Mouse (Mus musculus) bone marrow macrophage, adult 2 months (primary cell): ENCODE measurements around the gene Rpgrip1l. TPM values are rescaled to one million over a fixed set of nuclear protein-coding genes. Genes with fewer than 3 reads are reported as not detected.

Experiments
- H3K27ac ChIP-seq: 2 replicates; pipeline ENCODE4 v1.5.1; 2012; ENCODE audit warnings: low read depth, low read length; ENCODE audit not compliant: insufficient read depth
- H3K4me1 ChIP-seq: 2 replicates; pipeline ENCODE4 v1.6.1; 2012; ENCODE audit warnings: low read length; ENCODE audit not compliant: control insufficient read depth, insufficient read depth
- H3K4me3 ChIP-seq: 2 replicates; pipeline ENCODE4 v1.5.1; 2012; ENCODE audit warnings: mild to moderate bottlenecking, low read length, moderate library complexity; ENCODE audit not compliant: insufficient read depth
- CTCF ChIP-seq: IDR thresholded peaks from 2 replicates; pipeline ENCODE4 v1.5.1; 2012; ENCODE audit warnings: low read depth, mild to moderate bottlenecking, low read length, moderate library complexity
- POLR2A ChIP-seq: IDR thresholded peaks from 2 replicates; pipeline ENCODE4 v1.6.1; 2012; ENCODE audit warnings: mild to moderate bottlenecking, low read depth, low read length, borderline replicate concordance
- polyA plus RNA-seq: library from polyadenylated mRNA; stranded (reverse); fragments of >200 nt; gene quantifications from 2 replicates; pipeline ENCODE4 v1.2.4, GENCODE M21; 2012; ENCODE audit not compliant: missing spikeins, insufficient read depth, insufficient read length

Gene Rpgrip1l
- polyA plus RNA-seq, 1 experiment, result 3.7 TPM

GRCm38 (mm10) chr8:91304481-91305386, 8.3 kb downstream of the Rpgrip1l start:
- Histone ChIP-seq H3K4me1 (no peaks in the 10 kb centered on the region), H3K27ac (no peak overlapping the region), H3K4me3 (no peak overlapping the region)
- TF ChIP-seq CTCF (no peak), POLR2A (no peak)

- no peak overlapping the region for H3K27ac ChIP-seq
- H3K4me3 ChIP-seq, result no peak overlapping the region
- H3K4me1 ChIP-seq, result no peaks in the 10 kb centered on the region
- TF ChIP-seq CTCF (no peak), POLR2A (no peak)
Measured at GRCm38 (mm10) chr8:91298672-91299071, 14.4 kb downstream of the Rpgrip1l start.

- TF ChIP-seq POLR2A (no peak), CTCF (no peak)
- Histone ChIP-seq H3K27ac (no peak overlapping the region), H3K4me1 (no peaks in the 10 kb centered on the region), H3K4me3 (no peak overlapping the region)
Measured at GRCm38 (mm10) chr8:91295786-91296185, 17.3 kb downstream of the Rpgrip1l start.

GRCm38 (mm10) chr8:91290576-91290975, 22.5 kb downstream of the Rpgrip1l start:
- no peak overlapping the region for H3K27ac ChIP-seq
- no peak overlapping the region for H3K4me3 ChIP-seq
- TF ChIP-seq POLR2A (no peak), CTCF (no peak)
- H3K4me1 ChIP-seq, result no peaks in the 10 kb centered on the region

GRCm38 (mm10) chr8:91286237-91286636, 26.8 kb downstream of the Rpgrip1l start:
- no peaks in the 10 kb centered on the region for H3K4me1 ChIP-seq
- no peak overlapping the region for H3K27ac ChIP-seq
- TF ChIP-seq CTCF (no peak), POLR2A (no peak)
- no peak overlapping the region for H3K4me3 ChIP-seq

GRCm38 (mm10) chr8:91283815-91284214, 29.2 kb downstream of the Rpgrip1l start:
- H3K4me1 ChIP-seq, result no peaks in the 10 kb centered on the region
- TF ChIP-seq CTCF, result no peak
- no peak for TF ChIP-seq POLR2A

GRCm38 (mm10) chr8:91282655-91283054, 30.4 kb downstream of the Rpgrip1l start:
- H3K4me1 ChIP-seq, result no peaks in the 10 kb centered on the region
- no peak overlapping the region for H3K27ac ChIP-seq
- TF ChIP-seq POLR2A, result no peak
- TF ChIP-seq CTCF, result no peak
- no peak overlapping the region for H3K4me3 ChIP-seq

More at GRCm38 (mm10) chr8:91283815-91284214, 29.2 kb downstream of the Rpgrip1l start:
- Histone ChIP-seq H3K4me3 (no peak overlapping the region), H3K27ac (no peak overlapping the region)

GRCm38 (mm10) chr8:91281545-91281944, 31.5 kb downstream of the Rpgrip1l start:
- Histone ChIP-seq H3K27ac (no peak overlapping the region), H3K4me1 (no peaks in the 10 kb centered on the region), H3K4me3 (no peak overlapping the region)
- TF ChIP-seq POLR2A, result no peak
- no peak for TF ChIP-seq CTCF

- TF ChIP-seq CTCF (no peak), POLR2A (no peak)
- Histone ChIP-seq H3K27ac (no peak overlapping the region), H3K4me1 (no peaks in the 10 kb centered on the region), H3K4me3 (no peak overlapping the region)
Measured at GRCm38 (mm10) chr8:91280467-91281212, 32.4 kb downstream of the Rpgrip1l start.

GRCm38 (mm10) chr8:91278060-91278459, 35.0 kb downstream of the Rpgrip1l start:
- Histone ChIP-seq H3K4me3 (no peak overlapping the region), H3K4me1 (no peaks in the 10 kb centered on the region), H3K27ac (no peak overlapping the region)
- no peak for TF ChIP-seq CTCF
- no peak for TF ChIP-seq POLR2A
